Mouse (Mus musculus) heart, embryonic 14.5 days (tissue): ENCODE measurements around the gene Apobec1. TPM values are rescaled to one million over a fixed set of nuclear protein-coding genes. Genes with fewer than 3 reads are reported as not detected.
"Not testable (repeated sequence)": the region's sequence is repeated elsewhere in the genome, so short reads cannot be mapped to it uniquely, and the experiment has no call there.

Source experiments
- ATAC-seq: fragments of 200-750 bp; cut with Nextera tagmentation; 2 replicates; pipeline ENCODE4 v1.8.0; 2017; ENCODE audit warnings: low read depth, moderate TSS enrichment; ENCODE audit not compliant: insufficient number of reproducible peaks, insufficient read depth, low FRiP score
- H3K27ac ChIP-seq, 2 experiments: fragments of 200-500 bp in 1 of 2; fragments of 300-500 bp in 1 of 2; sonication (generic) in 1 of 2; replicated peaks in 1 of 2; 2 replicates each; pipeline ENCODE4 v1.5.1; 2012 to 2014; ENCODE audit warnings: low read depth in 2 of 2, low read length in 2 of 2, control low read depth in 1 of 2, mild to moderate bottlenecking in 1 of 2, mixed read lengths in 1 of 2; ENCODE audit not compliant: control insufficient read depth in 1 of 2, insufficient read depth in 1 of 2
- H3K27me3 ChIP-seq: fragments of 300-500 bp; sonication (generic); 2 replicates; pipeline ENCODE4 v1.6.1; 2014; ENCODE audit warnings: mild to moderate bottlenecking, low read length, control low read depth; ENCODE audit not compliant: control insufficient read depth, insufficient read depth
- H3K36me3 ChIP-seq: fragments of 300-500 bp; sonication (generic); 2 replicates; pipeline ENCODE4 v1.6.1; 2014; ENCODE audit warnings: mild to moderate bottlenecking, control low read depth, low read length, mixed read lengths; ENCODE audit not compliant: control insufficient read depth, insufficient read depth
- H3K4me1 ChIP-seq, 2 experiments: fragments of 200-500 bp in 1 of 2; fragments of 300-500 bp in 1 of 2; sonication (generic) in 1 of 2; 2 replicates each; pipeline ENCODE4 v1.6.1; 2012 to 2014; ENCODE audit warnings: low read length in 2 of 2, control low read depth in 1 of 2, mixed read lengths in 1 of 2; ENCODE audit not compliant: control insufficient read depth in 2 of 2, insufficient read depth in 2 of 2
- H3K4me2 ChIP-seq: fragments of 300-500 bp; sonication (generic); 2 replicates; pipeline ENCODE4 v1.6.1; 2014; ENCODE audit warnings: mild to moderate bottlenecking, low read length
- H3K4me3 ChIP-seq, 2 experiments: fragments of 200-500 bp in 1 of 2; fragments of 300-500 bp in 1 of 2; sonication (generic) in 1 of 2; 2 replicates each; pipeline ENCODE4 v1.5.1; 2012 to 2014; ENCODE audit warnings: low read length in 2 of 2, mild to moderate bottlenecking in 2 of 2, control low read depth in 1 of 2, low read depth in 1 of 2, moderate library complexity in 1 of 2; ENCODE audit not compliant: control insufficient read depth in 1 of 2, insufficient read depth in 1 of 2
- H3K9ac ChIP-seq: fragments of 300-500 bp; sonication (generic); 2 replicates; pipeline ENCODE4 v1.6.1; 2014; ENCODE audit warnings: mild to moderate bottlenecking, low read length
- H3K9me3 ChIP-seq: fragments of 300-500 bp; sonication (generic); 2 replicates; pipeline ENCODE4 v1.6.1; 2016; ENCODE audit warnings: low read length, control low read depth; ENCODE audit not compliant: control insufficient read depth
- WGBS: fragments of 180-500 bp; shearing (Covaris S2); extraction: QIAGEN DNeasy Blood & Tissue Kit; methylation state at CpG from one replicate; pipeline ENCODE4 v1.1.7; 2014; 5-methylcytosine and 5-hydroxymethylcytosine counted together
- polyA plus RNA-seq: library from polyadenylated mRNA; unstranded; fragments of >200 nt; fragmentation: Nextera tagmentation; extraction: Ambion mirVana; gene quantifications from 2 replicates; pipeline ENCODE4 v1.2.1, GENCODE M21; 2014

Gene Apobec1
- polyA plus RNA-seq: 4.9 and 6.0 TPM in 2 replicates

DNA sequence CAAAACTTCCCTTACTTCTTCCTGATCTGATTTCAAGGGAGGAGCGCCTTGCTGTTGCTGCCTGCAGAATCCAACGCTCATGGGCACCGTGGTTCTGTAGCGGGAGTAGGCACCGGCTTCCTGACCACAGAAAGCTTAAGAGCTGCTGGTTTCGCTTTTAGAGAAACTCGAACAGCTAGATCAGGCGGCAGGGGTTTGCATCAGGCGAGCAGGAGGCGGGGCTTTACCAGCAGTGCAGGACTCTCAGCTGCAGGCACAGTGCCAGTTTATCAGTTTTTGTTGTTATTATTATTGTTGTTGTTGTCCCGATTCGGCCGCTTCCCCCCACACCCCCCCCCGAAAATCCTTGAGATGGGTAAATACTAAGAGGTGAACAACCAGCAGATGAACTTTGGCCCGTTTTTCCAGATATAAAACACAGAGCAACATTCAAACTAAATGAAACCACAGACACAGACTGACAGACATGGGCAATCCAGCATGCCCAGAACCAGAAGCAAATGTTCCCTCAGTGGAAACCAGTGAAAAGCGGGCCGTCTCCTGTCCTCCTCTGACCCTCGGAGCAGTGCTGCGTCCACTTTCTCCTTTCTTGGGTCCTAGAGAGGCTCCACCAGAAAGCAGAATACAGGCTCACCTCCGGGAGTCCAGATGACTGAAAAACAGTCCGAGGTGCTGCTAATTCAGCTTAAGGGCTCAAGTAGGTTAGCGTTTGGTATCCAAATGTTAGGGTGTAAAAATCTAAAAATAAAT, at the start of gene Apobec1:
Apobec1 (minus strand) TSS at position 203 of the 750 bp plus-strand sequence.
- H3K27ac ChIP-seq: peak within 1 kb of the TSS; percentile 48 to 52
- no peaks in the 10 kb centered on the region for H3K4me1 ChIP-seq
- peak within 1 kb of the TSS; percentile 75 for H3K9ac ChIP-seq
- peak within 1 kb of the TSS; percentile 79 for H3K4me2 ChIP-seq
- no peaks in the 10 kb centered on the region for H3K27me3 ChIP-seq
- 3% methylated on average over 22 of the region's 22 CpGs for WGBS
- H3K9me3 ChIP-seq: no peaks in the 10 kb centered on the region
- ATAC-seq: 0 out of 2 replicates have a peak, but pooled peaks have one; percentile 33
- peak within 1 kb of the TSS; percentile 57 to 74 for H3K4me3 ChIP-seq
- no peaks in the 10 kb centered on the region for H3K36me3 ChIP-seq

DNA sequence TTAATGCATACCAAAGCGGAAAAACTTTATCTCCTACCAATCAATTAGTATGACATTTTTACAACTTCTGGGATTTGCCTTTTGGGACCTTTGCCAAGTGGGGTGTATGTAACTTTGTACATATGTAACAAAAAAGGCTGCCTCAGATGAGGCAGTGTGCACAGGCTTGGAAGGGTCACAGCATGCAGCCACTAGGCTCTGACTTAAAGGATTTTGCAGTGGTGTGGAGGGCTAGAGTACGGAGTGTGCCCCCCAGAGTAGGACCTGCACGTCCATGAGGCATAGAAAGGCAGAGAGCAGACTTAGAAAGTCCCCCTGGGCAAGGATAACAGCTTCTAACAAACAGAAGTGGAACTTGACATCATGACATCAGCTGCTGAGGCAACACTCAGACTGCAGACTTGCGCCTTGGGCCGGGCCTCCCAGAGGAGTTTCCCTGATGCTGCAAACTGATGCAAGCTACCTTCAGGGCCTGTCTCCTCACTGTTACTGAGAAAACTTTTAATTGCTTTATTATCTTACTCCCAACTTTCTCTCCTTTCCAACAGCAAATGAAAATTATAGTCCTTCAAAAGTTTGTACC, 48.2 kb upstream of the Apobec1 start:
- Histone ChIP-seq H3K27me3 (no peaks in the 10 kb centered on the region), H3K36me3 (no peaks in the 10 kb centered on the region), H3K9me3 (no peaks in the 10 kb centered on the region), H3K4me1 (no peaks in the 10 kb centered on the region), H3K9ac (no peak overlapping the region), H3K4me2 (no peak overlapping the region), H3K27ac (no peak overlapping the region), H3K4me3 (no peak overlapping the region)
- ATAC-seq: no peak
- WGBS: 65% methylated on average over 5 of the region's 5 CpGs

DNA sequence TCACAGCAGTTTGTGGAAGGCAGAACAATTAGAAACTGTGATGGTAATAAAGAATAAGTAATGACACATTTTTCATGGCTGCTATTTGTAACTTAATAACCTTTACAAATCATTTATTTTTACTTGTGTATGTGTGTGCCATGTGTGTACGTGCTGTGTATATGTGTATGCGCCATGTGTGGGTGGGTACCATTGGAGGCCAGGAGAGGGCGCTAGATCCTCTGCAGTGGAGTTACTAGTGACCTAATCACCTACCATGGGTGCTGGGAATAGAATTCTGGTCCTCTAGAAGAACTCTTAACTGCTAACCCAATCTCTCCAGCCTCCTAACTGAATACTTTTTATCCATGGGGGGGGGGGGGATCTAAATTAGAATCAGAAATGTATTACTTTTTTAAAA, 47.7 kb upstream of the Apobec1 start:
- WGBS: 78% methylated on average over 3 of the region's 3 CpGs
- no peak overlapping the region for H3K4me2 ChIP-seq
- H3K36me3 ChIP-seq: no peaks in the 10 kb centered on the region
- H3K27ac ChIP-seq: no peak overlapping the region
- H3K4me3 ChIP-seq: no peak overlapping the region
- no peak for ATAC-seq
- no peak overlapping the region for H3K9ac ChIP-seq
- no peaks in the 10 kb centered on the region for H3K4me1 ChIP-seq
- H3K9me3 ChIP-seq: no peaks in the 10 kb centered on the region
- H3K27me3 ChIP-seq: no peaks in the 10 kb centered on the region

DNA sequence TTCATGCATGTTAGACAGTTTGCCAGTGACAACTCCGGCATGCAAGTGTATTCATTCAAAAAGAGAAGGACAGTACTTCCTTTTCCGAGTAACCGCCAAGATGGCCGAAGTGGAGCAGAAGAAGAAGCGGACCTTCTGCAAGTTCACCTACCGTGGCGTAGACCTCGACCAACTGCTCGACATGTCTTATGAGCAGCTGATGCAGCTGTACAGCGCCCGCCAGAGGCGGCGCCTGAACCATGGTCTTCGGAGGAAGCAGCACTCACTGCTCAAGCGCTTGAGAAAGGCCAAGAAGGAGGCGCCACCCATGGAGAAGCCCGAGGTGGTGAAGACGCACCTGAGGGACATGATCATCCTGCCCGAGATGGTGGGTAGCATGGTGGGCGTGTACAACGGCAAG, 42.0 kb upstream of the Apobec1 start:
- 91% methylated on average over 19 of the region's 21 CpGs for WGBS
- not testable (repeated sequence) for H3K36me3 ChIP-seq, H3K4me1 ChIP-seq, H3K9ac ChIP-seq, H3K4me3 ChIP-seq, H3K9me3 ChIP-seq, H3K4me2 ChIP-seq, H3K27me3 ChIP-seq, ATAC-seq, H3K27ac ChIP-seq

DNA sequence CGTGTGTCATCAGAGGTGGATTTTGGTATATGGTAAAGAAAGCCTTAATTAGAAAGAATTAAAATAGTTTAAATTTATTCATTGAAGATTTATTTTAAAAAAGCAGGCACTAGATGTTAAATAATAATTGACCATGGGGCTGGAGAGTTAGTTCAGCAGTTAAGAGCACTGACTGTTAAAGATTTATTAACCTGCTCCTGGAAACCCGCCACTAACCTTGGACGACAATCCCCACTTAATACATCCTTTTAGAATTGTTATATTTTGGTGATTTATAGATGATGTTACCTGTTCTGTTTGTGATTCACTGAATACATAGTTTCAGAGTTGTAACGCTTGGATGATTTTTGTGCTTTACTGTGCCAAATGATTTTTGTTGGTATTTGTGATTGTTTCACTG, 35.3 kb upstream of the Apobec1 start:
- not testable (repeated sequence) for H3K9ac ChIP-seq, ATAC-seq, H3K36me3 ChIP-seq, H3K9me3 ChIP-seq, H3K27ac ChIP-seq, H3K4me1 ChIP-seq, H3K4me3 ChIP-seq, H3K27me3 ChIP-seq, H3K4me2 ChIP-seq
- 77% methylated on average over 4 of the region's 4 CpGs for WGBS

DNA sequence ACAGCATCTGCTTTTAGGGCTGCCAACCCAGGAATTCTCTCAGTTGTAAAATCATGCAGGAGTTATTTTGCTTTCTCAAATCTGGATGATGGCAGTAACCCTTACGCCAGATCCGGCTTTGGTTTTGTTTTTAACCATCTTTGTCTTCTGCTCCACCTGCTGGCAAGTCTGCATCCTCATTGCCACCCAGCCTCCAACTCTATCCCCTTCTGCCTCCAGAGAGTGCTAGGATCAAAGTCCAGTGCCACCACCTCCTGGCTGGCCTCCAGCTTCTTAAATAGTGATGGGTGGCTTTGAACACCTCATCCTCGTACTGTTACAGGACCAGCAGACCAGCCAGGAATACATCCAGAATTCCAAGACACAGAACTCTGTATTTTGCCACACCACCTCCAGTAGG, 34.4 kb upstream of the Apobec1 start:
- Histone ChIP-seq H3K27me3 (no peaks in the 10 kb centered on the region), H3K4me2 (no peak overlapping the region), H3K27ac (no peak overlapping the region), H3K36me3 (no peaks in the 10 kb centered on the region), H3K9me3 (no peaks in the 10 kb centered on the region), H3K4me3 (no peak overlapping the region), H3K9ac (no peak overlapping the region), H3K4me1 (no peaks in the 10 kb centered on the region)
- no peak for ATAC-seq
- 74% methylated on average over 3 of the region's 3 CpGs for WGBS

DNA sequence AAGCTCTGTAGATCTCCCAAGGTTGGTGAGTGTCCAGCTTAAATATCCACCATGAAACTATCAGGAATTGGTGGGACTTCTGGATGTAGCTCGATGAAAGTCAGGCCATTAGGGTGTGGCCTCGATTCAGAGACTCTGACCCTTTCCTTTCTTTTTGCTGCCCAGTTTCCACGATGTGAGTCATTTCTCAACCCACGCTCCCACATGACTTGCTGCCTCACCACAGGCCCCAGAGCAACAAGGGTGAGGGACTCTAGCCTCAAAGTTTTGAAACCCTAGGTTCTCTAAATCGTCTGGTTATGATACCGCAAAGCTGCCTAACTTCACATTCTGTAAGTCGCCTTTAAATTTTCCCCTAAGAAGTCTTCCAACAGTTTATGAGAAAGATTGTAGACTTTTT, 33.1 kb upstream of the Apobec1 start:
- H3K27ac ChIP-seq: no peak overlapping the region
- no peak overlapping the region for H3K9ac ChIP-seq
- 83% methylated on average over 7 of the region's 7 CpGs for WGBS
- no peak overlapping the region for H3K4me3 ChIP-seq
- H3K4me2 ChIP-seq: no peak overlapping the region
- no peaks in the 10 kb centered on the region for H3K27me3 ChIP-seq
- no peak for ATAC-seq
- no peaks in the 10 kb centered on the region for H3K36me3 ChIP-seq
- no peaks in the 10 kb centered on the region for H3K4me1 ChIP-seq
- no peaks in the 10 kb centered on the region for H3K9me3 ChIP-seq
